Mouse (Mus musculus) kidney, adult 2 months (tissue): Measurements from ENCODE around the gene Gm27021. TPM values are rescaled to one million over a fixed set of nuclear protein-coding genes. Genes with fewer than 3 reads are reported as not detected.

Experiments
- DNase-seq: peaks from one replicate; pipeline ENCODE4 v3.0.0; 2021
- H3K27ac ChIP-seq: fragments of 200-500 bp; 2 replicates; pipeline ENCODE4 v1.5.1; 2012; ENCODE audit warnings: low read depth, low read length, control low read depth, inconsistent platforms; ENCODE audit not compliant: insufficient read depth
- H3K27me3 ChIP-seq: fragments of 200-500 bp; replicated peaks from 2 replicates; pipeline ENCODE4 v1.6.1; 2012; ENCODE audit warnings: mild to moderate bottlenecking, moderate library complexity, low read length, inconsistent platforms; ENCODE audit not compliant: control insufficient read depth, insufficient read depth
- H3K36me3 ChIP-seq: fragments of 200-500 bp; 2 replicates; pipeline ENCODE4 v1.6.1; 2012; ENCODE audit warnings: mild to moderate bottlenecking, moderate library complexity, low read length, inconsistent platforms; ENCODE audit not compliant: control insufficient read depth, insufficient read depth
- H3K4me1 ChIP-seq: fragments of 200-500 bp; 2 replicates; pipeline ENCODE4 v1.6.1; 2011; ENCODE audit warnings: low read length; ENCODE audit not compliant: control insufficient read depth, insufficient read depth
- H3K4me3 ChIP-seq: fragments of 200-500 bp; 2 replicates; pipeline ENCODE4 v1.5.1; 2011; ENCODE audit warnings: mild to moderate bottlenecking, low read depth, low read length, control low read depth; ENCODE audit not compliant: insufficient read depth
- CTCF ChIP-seq: fragments of 200-500 bp; conservative IDR thresholded peaks from 2 replicates; pipeline ENCODE4 v1.5.1; 2011; ENCODE audit warnings: low read depth, mild to moderate bottlenecking, control low read depth, low read length, moderate library complexity, mixed read lengths; ENCODE audit not compliant: insufficient read depth, insufficient read length
- POLR2A ChIP-seq: fragments of 200-500 bp; IDR thresholded peaks from one replicate; pipeline ENCODE4 v1.6.1; 2011; ENCODE audit warnings: low read depth, low read length, control low read depth
- WGBS: fragments of 180-500 bp; shearing (Covaris S2); methylation state at CpG from one replicate; pipeline ENCODE4 v1.1.7; 2018; 5-methylcytosine and 5-hydroxymethylcytosine counted together
- polyA plus RNA-seq: library from polyadenylated mRNA; depleted of rRNA; stranded (reverse); fragments of >200 nt; gene quantifications from 2 replicates; pipeline ENCODE4 v1.2.3, GENCODE M21; 2012

Gene Gm27021
- polyA plus RNA-seq, 1 experiment = not detected

DNA sequence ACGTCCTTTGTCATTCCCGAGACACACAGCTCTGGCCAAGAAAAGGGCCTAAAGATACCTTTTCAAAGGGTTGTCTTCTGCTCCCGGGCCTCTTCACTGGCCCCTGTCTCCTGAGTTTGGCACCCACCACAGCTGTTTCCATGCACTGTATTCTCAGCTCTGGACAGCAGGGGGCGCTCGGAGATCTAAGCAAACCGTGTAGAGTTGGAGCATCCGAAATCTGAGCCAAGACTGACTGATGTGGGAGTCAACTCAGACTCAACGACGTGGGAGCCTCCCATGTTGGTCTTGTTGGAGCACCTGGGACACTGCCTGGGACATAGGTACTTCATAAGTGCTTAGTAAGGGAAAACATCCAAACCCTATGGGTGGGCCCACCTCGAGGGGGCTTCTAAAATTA lies 10.6 kb upstream of the Gm27021 start:
- peak; percentile 91 for TF ChIP-seq CTCF
- no peak for TF ChIP-seq POLR2A
- DNase-seq = peak; percentile 85

DNA sequence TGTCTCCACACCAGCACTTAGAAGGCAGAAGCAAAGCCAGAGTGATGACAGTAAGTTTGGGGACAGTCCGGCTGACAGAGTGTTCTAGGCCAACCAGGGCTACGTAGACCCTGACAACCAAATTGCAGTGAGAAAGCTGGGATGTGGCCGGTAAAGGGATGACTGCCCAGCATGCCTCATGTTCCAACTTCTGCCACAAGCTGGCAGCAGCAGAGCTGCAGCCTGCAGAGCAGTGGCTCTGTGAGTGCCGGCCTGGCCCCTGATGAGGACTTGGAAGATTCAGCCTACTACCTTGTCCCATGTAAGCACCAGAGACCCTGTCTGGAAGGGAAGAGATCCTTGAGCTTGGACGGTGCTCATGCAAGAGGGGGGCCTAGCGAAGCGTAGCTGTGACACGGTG lies 7.8 kb upstream of the Gm27021 start:
- H3K36me3 ChIP-seq = peaks cover 2% of the 10 kb centered on the region
- DNase-seq = no peak
- no peak for TF ChIP-seq POLR2A
- TF ChIP-seq CTCF = no peak; the same call in 1 of the 2 replicates
- H3K27ac ChIP-seq = no peak overlapping the region
- no peaks in the 10 kb centered on the region for H3K27me3 ChIP-seq
- peaks cover 6% of the 10 kb centered on the region for H3K4me1 ChIP-seq
- H3K4me3 ChIP-seq = no peak overlapping the region
- 73% methylated on average over 8 of the region's 8 CpGs for WGBS

More for the DNA sequence above, 10.6 kb upstream of the Gm27021 start:
- no peak overlapping the region for H3K27ac ChIP-seq
- no peaks in the 10 kb centered on the region for H3K36me3 ChIP-seq
- 11% methylated on average over 10 of the region's 10 CpGs for WGBS
- H3K4me1 ChIP-seq = no peaks in the 10 kb centered on the region
- no peaks in the 10 kb centered on the region for H3K27me3 ChIP-seq
- no peak overlapping the region for H3K4me3 ChIP-seq

DNA sequence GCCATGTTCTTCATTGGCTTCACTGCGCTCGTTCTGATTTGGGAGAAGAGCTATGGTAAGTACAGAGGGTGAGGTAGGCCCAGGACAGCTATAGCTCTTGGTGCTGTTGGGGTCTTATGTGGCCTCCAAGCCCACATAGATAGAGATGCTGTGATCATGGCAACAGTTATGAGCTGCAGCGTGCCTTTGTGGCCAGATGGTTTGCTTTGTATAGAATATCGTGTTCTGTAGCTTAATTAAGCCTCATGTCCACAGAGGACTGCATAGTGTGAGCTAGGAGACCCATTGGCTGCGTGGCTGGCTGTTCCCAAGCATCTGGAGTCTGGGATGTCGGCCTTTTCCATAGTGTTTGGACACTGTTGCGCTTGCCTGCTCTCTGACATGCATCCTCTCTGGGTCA lies 5.4 kb upstream of the Gm27021 start:
- TF ChIP-seq POLR2A (no peak), CTCF (no peak)
- Histone ChIP-seq H3K4me1 (peaks cover 11% of the 10 kb centered on the region), H3K4me3 (no peak overlapping the region), H3K27ac (no peak overlapping the region), H3K27me3 (no peaks in the 10 kb centered on the region), H3K36me3 (peaks cover 3% of the 10 kb centered on the region)
- 91% methylated on average over 7 of the region's 7 CpGs for WGBS
- DNase-seq = no peak

DNA sequence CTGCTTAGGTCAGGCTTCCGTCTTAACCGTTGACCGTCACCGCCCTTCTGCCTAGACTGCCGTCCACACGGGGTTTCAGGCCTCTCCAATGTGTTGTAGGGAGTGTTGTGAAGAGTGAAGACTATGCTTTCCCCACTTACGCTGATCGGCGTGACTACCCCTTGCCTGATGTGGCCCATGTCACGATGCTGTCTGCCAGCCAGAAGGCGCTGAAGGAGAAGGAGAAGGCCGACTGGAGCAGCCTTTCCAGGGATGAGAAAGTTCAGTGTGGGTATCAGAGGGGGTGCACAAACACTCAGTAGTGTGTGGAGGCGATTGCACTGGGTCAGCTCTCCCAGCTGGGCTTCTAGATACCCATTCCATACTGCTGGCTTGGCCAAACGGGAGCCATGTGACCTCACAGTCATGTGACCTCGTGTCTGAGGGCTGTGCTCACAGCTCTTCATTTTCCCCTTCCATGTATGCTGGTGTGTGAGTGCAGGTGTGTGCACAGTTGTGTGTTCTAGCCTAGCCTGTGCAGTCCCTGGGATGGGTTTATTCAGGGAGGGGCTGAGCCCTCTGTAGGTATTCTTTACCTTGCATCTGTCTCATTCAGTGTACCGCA lies 4.8 kb upstream of the Gm27021 start:
- H3K4me1 ChIP-seq = peaks cover 11% of the 10 kb centered on the region
- H3K27me3 ChIP-seq = no peaks in the 10 kb centered on the region
- no peak overlapping the region for H3K4me3 ChIP-seq
- H3K36me3 ChIP-seq = peaks cover 3% of the 10 kb centered on the region
- no peak for DNase-seq
- no peak overlapping the region for H3K27ac ChIP-seq
- TF ChIP-seq POLR2A (no peak), CTCF (no peak)
- WGBS = 85% methylated on average over 16 of the region's 16 CpGs

DNA sequence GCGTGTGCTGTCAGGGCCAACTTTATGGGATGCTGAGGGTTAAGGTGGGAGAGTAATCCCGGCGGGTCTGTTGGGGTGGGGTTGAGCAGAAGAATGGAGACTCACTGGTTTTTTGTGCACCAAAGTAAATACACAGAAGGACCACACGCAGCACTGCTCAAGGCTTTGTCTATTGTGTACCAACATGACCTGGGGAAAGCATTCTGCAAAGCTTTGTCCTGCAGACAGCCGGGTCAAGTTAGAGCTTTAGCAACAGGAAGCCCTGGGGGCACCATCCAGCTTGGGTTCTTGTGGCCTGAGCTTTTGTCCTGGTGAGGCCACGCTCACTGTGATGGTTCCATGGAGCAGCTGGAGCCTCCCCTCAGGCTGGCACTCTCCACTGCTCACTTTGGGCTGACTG lies 3.9 kb upstream of the Gm27021 start:
- H3K4me3 ChIP-seq = no peak overlapping the region
- H3K27ac ChIP-seq = no peak overlapping the region
- WGBS = 59% methylated on average over 6 of the region's 6 CpGs
- DNase-seq = no peak
- peaks cover 14% of the 10 kb centered on the region for H3K4me1 ChIP-seq
- peaks cover 3% of the 10 kb centered on the region for H3K36me3 ChIP-seq
- H3K27me3 ChIP-seq = no peaks in the 10 kb centered on the region
- no peak for TF ChIP-seq POLR2A
- TF ChIP-seq CTCF = no peak

DNA sequence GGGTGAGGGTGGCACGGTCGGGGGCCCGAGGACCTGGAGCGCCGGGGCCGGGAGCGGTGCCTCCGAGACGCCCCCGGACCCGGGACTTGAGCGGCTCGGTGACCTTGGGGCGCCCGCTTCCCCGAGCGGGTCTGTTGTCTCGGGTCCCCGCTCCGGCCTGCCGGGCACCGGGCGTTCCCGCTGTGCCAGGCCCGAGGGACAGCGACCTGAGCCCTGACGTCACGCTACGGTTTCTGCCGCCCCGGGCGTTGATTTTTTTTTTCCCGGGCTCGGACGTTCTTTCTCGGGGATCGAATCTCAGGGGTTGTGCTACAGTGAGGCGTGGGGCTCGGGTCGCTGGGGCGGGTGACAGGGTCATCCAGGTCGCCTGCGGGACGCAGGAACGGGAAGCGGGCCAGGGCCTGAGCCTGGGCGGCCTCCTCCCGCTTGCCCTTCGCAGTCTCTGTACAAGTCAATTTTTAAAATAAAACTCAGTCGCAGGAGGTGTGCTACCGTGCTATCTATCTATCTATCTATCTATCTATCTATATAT lies 561 bp upstream of the Gm27021 start, which contains the start of gene Emc8:
Gene Emc8 (minus strand): TSS at position 200 of the 532 bp plus-strand sequence.
- WGBS = under 1% methylated on average over 51 of the region's 51 CpGs
- no peaks in the 10 kb centered on the region for H3K27me3 ChIP-seq
- H3K36me3 ChIP-seq = peaks cover 3% of the 10 kb centered on the region
- peaks cover 30% of the 10 kb centered on the region for H3K4me1 ChIP-seq
- TF ChIP-seq POLR2A = no peak
- no peak for TF ChIP-seq CTCF
- H3K4me3 ChIP-seq = peak within 1 kb of the TSS; percentile 83
- peak within 1 kb of the TSS; percentile 87 for H3K27ac ChIP-seq
- no peak for DNase-seq

DNA sequence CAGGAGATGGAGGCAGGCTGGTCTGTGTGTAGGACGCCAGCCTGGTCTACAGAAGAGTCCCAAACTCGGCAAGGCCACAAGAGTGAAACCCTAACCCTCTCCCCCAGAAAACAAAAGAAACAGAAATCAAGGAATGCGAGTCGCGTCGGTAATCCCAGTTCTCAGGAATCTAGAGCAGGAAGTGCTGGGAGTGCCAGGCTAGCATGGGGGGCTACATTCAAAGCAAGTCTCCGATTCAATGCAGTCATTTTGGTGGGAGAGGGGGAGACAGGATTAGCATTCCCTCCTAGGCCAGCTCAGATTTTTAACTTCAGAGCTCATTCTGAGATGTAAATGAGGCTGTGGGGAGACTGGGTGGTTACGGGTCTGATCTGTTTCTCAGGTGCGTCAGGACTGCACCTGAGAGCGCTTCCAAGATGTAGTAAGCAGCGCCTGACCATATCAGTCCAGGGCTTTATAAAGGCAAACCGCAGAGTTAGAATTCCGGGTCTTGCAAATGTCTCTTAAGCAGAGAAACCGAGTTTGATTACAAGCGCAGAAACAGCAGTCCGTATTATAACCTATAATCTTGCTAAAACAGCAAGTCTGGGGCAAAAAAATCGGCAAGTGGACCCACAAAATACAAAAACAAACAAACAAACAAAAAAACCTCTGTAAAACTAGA lies 940 bp downstream of the Gm27021 start:
- Histone ChIP-seq H3K4me3 (peak overlapping the region; percentile 83), H3K27ac (no peak overlapping the region), H3K4me1 (peaks cover 30% of the 10 kb centered on the region), H3K36me3 (peaks cover 3% of the 10 kb centered on the region), H3K27me3 (no peaks in the 10 kb centered on the region)
- TF ChIP-seq CTCF (no peak), POLR2A (no peak)
- no peak for DNase-seq
- WGBS = 5% methylated on average over 17 of the region's 17 CpGs
